Mouse (Mus musculus) layer of hippocampus, adult 9-11 months (tissue): Measurements from ENCODE around the gene Smoc2.

Source experiments
- DNase-seq: peaks from one replicate; pipeline ENCODE4 v3.0.0; 2022

The Smoc2 gene

GRCm38 (mm10) chr17:14279177-14279965, at the start of gene Smoc2:
Gene Smoc2, plus strand, starts transcription at chr17:14279506.
- DNase-seq: no peak

- no peak for DNase-seq
Measured at GRCm38 (mm10) chr17:14230698-14231430, 48.4 kb upstream of the Smoc2 start.

- peak; percentile 54 for DNase-seq
Measured at GRCm38 (mm10) chr17:14232629-14233028, 46.7 kb upstream of the Smoc2 start.

- no peak for DNase-seq
Measured at GRCm38 (mm10) chr17:14233658-14234057, 45.6 kb upstream of the Smoc2 start.

GRCm38 (mm10) chr17:14234774-14235389, 44.4 kb upstream of the Smoc2 start:
- no peak for DNase-seq

GRCm38 (mm10) chr17:14237134-14237533, 42.2 kb upstream of the Smoc2 start:
- DNase-seq: no peak

- DNase-seq: peak; percentile 14
Measured at GRCm38 (mm10) chr17:14239960-14240359, 39.3 kb upstream of the Smoc2 start.

- no peak for DNase-seq
Measured at GRCm38 (mm10) chr17:14242634-14243033, 36.7 kb upstream of the Smoc2 start.

GRCm38 (mm10) chr17:14244195-14244965, 34.9 kb upstream of the Smoc2 start:
- no peak for DNase-seq

- no peak for DNase-seq
Measured at GRCm38 (mm10) chr17:14246266-14246665, 33.0 kb upstream of the Smoc2 start.

GRCm38 (mm10) chr17:14247931-14248330, 31.4 kb upstream of the Smoc2 start:
- peak; percentile 86 for DNase-seq

GRCm38 (mm10) chr17:14249595-14249994, 29.7 kb upstream of the Smoc2 start:
- DNase-seq: peak; percentile 45

GRCm38 (mm10) chr17:14250401-14250800, 28.9 kb upstream of the Smoc2 start:
- no peak for DNase-seq

- no peak for DNase-seq
Measured at GRCm38 (mm10) chr17:14252456-14252855, 26.9 kb upstream of the Smoc2 start.

- DNase-seq: no peak
Measured at GRCm38 (mm10) chr17:14254616-14255015, 24.7 kb upstream of the Smoc2 start.

- no peak for DNase-seq
Measured at GRCm38 (mm10) chr17:14257799-14258520, 21.3 kb upstream of the Smoc2 start.

GRCm38 (mm10) chr17:14258906-14259305, 20.4 kb upstream of the Smoc2 start:
- DNase-seq: no peak

- no peak for DNase-seq
Measured at GRCm38 (mm10) chr17:14260966-14261365, 18.3 kb upstream of the Smoc2 start.

GRCm38 (mm10) chr17:14262217-14262616, 17.1 kb upstream of the Smoc2 start:
- no peak for DNase-seq

- DNase-seq: no peak
Measured at GRCm38 (mm10) chr17:14268001-14268400, 11.3 kb upstream of the Smoc2 start.

GRCm38 (mm10) chr17:14273386-14273785, 5.9 kb upstream of the Smoc2 start:
- DNase-seq: no peak

GRCm38 (mm10) chr17:14277310-14277709, 2.0 kb upstream of the Smoc2 start:
- DNase-seq: no peak
